Mouse (Mus musculus) forebrain, embryonic 16.5 days (tissue): ENCODE results near the gene H2al1a. TPM values are rescaled to one million over a fixed set of nuclear protein-coding genes. Genes with fewer than 3 reads are reported as not detected.
"Not testable (repeated sequence)": the region's sequence is repeated elsewhere in the genome, so short reads cannot be mapped to it uniquely, and the experiment has no call there.

Experiments
- ATAC-seq: fragments of 200-750 bp; cut with Nextera tagmentation; 2 replicates; pipeline ENCODE4 v1.8.0; 2017; ENCODE audit warnings: mild to moderate bottlenecking, moderate library complexity
- H3K27ac ChIP-seq: fragments of 300-500 bp; sonication (generic); 2 replicates; pipeline ENCODE4 v1.5.1; 2014; ENCODE audit warnings: low read length, control low read depth
- H3K27me3 ChIP-seq: fragments of 300-500 bp; sonication (generic); replicated peaks from 2 replicates; pipeline ENCODE4 v1.6.1; 2014; ENCODE audit warnings: low read length; ENCODE audit not compliant: control insufficient read depth, insufficient read depth
- H3K36me3 ChIP-seq: fragments of 300-500 bp; sonication (generic); 2 replicates; pipeline ENCODE4 v1.6.1; 2014; ENCODE audit not compliant: control insufficient read depth, insufficient read depth
- H3K4me1 ChIP-seq: fragments of 300-500 bp; sonication (generic); replicated peaks from 2 replicates; pipeline ENCODE4 v1.6.1; 2014; ENCODE audit warnings: low read length; ENCODE audit not compliant: control insufficient read depth, insufficient read depth
- H3K4me2 ChIP-seq: fragments of 300-500 bp; sonication (generic); 2 replicates; pipeline ENCODE4 v1.6.1; 2014; ENCODE audit warnings: mild to moderate bottlenecking, low read length, control low read depth
- H3K4me3 ChIP-seq: fragments of 300-500 bp; sonication (generic); replicated peaks from 2 replicates; pipeline ENCODE4 v1.5.1; 2014; ENCODE audit warnings: mild to moderate bottlenecking, low read length, control low read depth
- H3K9ac ChIP-seq: fragments of 300-500 bp; sonication (generic); replicated peaks from 2 replicates; pipeline ENCODE4 v1.6.1; 2014; ENCODE audit warnings: low read depth, low read length, control low read depth
- H3K9me3 ChIP-seq: fragments of 300-500 bp; sonication (generic); 2 replicates; pipeline ENCODE4 v1.6.1; 2016; ENCODE audit warnings: low read length; ENCODE audit not compliant: control insufficient read depth
- WGBS: fragments of 180-500 bp; shearing (Covaris S2); extraction: QIAGEN DNeasy Blood & Tissue Kit; methylation state at CpG from one replicate; pipeline ENCODE4 v1.1.7; 2014; 5-methylcytosine and 5-hydroxymethylcytosine counted together
- polyA plus RNA-seq: library from polyadenylated mRNA; unstranded; fragments of >200 nt; fragmentation: Nextera tagmentation; extraction: Ambion mirVana; gene quantifications from 2 replicates; pipeline ENCODE4 v1.2.1, GENCODE M21; 2015

H2al1a gene
- polyA plus RNA-seq, 1 experiment from 2014 or later: not detected

GRCm38 (mm10) chrX:11277083-11277482, 22.0 kb upstream of the H2al1a start:
- Histone ChIP-seq H3K9me3 (no peaks in the 10 kb centered on the region), H3K27ac (no peak overlapping the region)
- no peak for ATAC-seq

GRCm38 (mm10) chrX:11280741-11281140, 18.3 kb upstream of the H2al1a start:
- Histone ChIP-seq H3K27me3 (no peaks in the 10 kb centered on the region), H3K4me3 (no peak overlapping the region), H3K9me3 (no peaks in the 10 kb centered on the region), H3K9ac (no peak overlapping the region), H3K4me1 (no peaks in the 10 kb centered on the region), H3K27ac (no peak overlapping the region), H3K4me2 (no peak overlapping the region), H3K36me3 (no peaks in the 10 kb centered on the region)
- ATAC-seq: no peak
- 78% methylated on average over 2 of the region's 2 CpGs for WGBS

More at GRCm38 (mm10) chrX:11277083-11277482, 22.0 kb upstream of the H2al1a start:
- H3K4me2 ChIP-seq: no peak overlapping the region
- H3K27me3 ChIP-seq: no peaks in the 10 kb centered on the region
- no peak overlapping the region for H3K4me3 ChIP-seq
- H3K9ac ChIP-seq: no peak overlapping the region
- H3K36me3 ChIP-seq: no peaks in the 10 kb centered on the region
- 56% methylated on average over 6 of the region's 6 CpGs for WGBS
- no peaks in the 10 kb centered on the region for H3K4me1 ChIP-seq

GRCm38 (mm10) chrX:11288306-11288882, 10.7 kb upstream of the H2al1a start:
- Histone ChIP-seq H3K9me3 (no peaks in the 10 kb centered on the region; the same call in 1 of the 2 replicates), H3K36me3 (no peaks in the 10 kb centered on the region), H3K4me2 (no peak overlapping the region), H3K4me3 (no peak overlapping the region), H3K27ac (no peak overlapping the region), H3K4me1 (no peaks in the 10 kb centered on the region), H3K9ac (no peak overlapping the region), H3K27me3 (0 out of 2 replicates have a peak, but pooled peaks cover 2% of the 10 kb centered on the region)
- ATAC-seq: no peak
- WGBS: 68% methylated on average over 14 of the region's 14 CpGs

- Histone ChIP-seq H3K4me1 (no peaks in the 10 kb centered on the region), H3K9ac (no peak overlapping the region), H3K36me3 (no peaks in the 10 kb centered on the region), H3K9me3 (no peaks in the 10 kb centered on the region; the same call in 1 of the 2 replicates), H3K27me3 (0 out of 2 replicates have a peak, but pooled peaks cover 2% of the 10 kb centered on the region), H3K4me3 (no peak overlapping the region), H3K4me2 (no peak overlapping the region), H3K27ac (no peak overlapping the region)
- ATAC-seq: no peak
- 38% methylated on average over 4 of the region's 4 CpGs for WGBS
Measured at GRCm38 (mm10) chrX:11289244-11289643, 9.8 kb upstream of the H2al1a start.

GRCm38 (mm10) chrX:11302132-11302531, 3.1 kb downstream of the H2al1a start, which contains the start of gene H2al1b:
H2al1b (plus strand) TSS chrX:11302432.
- H3K4me1 ChIP-seq, H3K27ac ChIP-seq, ATAC-seq, H3K9ac ChIP-seq, H3K4me2 ChIP-seq, H3K27me3 ChIP-seq, H3K9me3 ChIP-seq, H3K36me3 ChIP-seq, H3K4me3 ChIP-seq: not testable (repeated sequence)
- 93% methylated on average over 1 of the region's 3 CpGs for WGBS

GRCm38 (mm10) chrX:11305355-11305754, 6.3 kb downstream of the H2al1a start, which contains the start of gene H2al1c:
H2al1c (plus strand) TSS chrX:11305655.
- not testable (repeated sequence) for H3K4me1 ChIP-seq, H3K27me3 ChIP-seq, H3K9ac ChIP-seq, H3K27ac ChIP-seq, H3K36me3 ChIP-seq, H3K4me3 ChIP-seq, H3K4me2 ChIP-seq, H3K9me3 ChIP-seq, ATAC-seq
- WGBS: 75% methylated on average over 1 of the region's 6 CpGs

GRCm38 (mm10) chrX:11308524-11308923, 9.5 kb downstream of the H2al1a start, which contains the start of gene H2al1d:
H2al1d (plus strand) TSS chrX:11308824.
- H3K9ac ChIP-seq, H3K36me3 ChIP-seq, H3K27ac ChIP-seq, H3K9me3 ChIP-seq, H3K27me3 ChIP-seq, H3K4me1 ChIP-seq, ATAC-seq, H3K4me3 ChIP-seq, H3K4me2 ChIP-seq: not testable (repeated sequence)
- WGBS: no CpG with 5 or more reads among the region's 6 CpGs

GRCm38 (mm10) chrX:11311634-11312033, 12.6 kb downstream of the H2al1a start, which contains the start of gene H2al1e:
H2al1e (plus strand) TSS chrX:11311934.
- H3K4me1 ChIP-seq, H3K9ac ChIP-seq, H3K36me3 ChIP-seq, H3K4me2 ChIP-seq, H3K27ac ChIP-seq, ATAC-seq, H3K9me3 ChIP-seq, H3K27me3 ChIP-seq, H3K4me3 ChIP-seq: not testable (repeated sequence)
- WGBS: no CpG with 5 or more reads among the region's 3 CpGs

- ATAC-seq, H3K27ac ChIP-seq, H3K27me3 ChIP-seq, H3K36me3 ChIP-seq, H3K4me1 ChIP-seq, H3K4me2 ChIP-seq, H3K4me3 ChIP-seq, H3K9me3 ChIP-seq, H3K9ac ChIP-seq: not testable (repeated sequence)
- no CpG with 5 or more reads among the region's 6 CpGs for WGBS
Measured at GRCm38 (mm10) chrX:11314858-11315257, 15.8 kb downstream of the H2al1a start, which contains the start of gene H2al1f. H2al1f (plus strand) TSS chrX:11315158.
